Mouse (Mus musculus) forebrain, postnatal 0 days (tissue): Measurements from ENCODE around the gene Ltb. TPM values are rescaled to one million over a fixed set of nuclear protein-coding genes. Genes with fewer than 3 reads are reported as not detected.

Source experiments
- ATAC-seq: fragments of 200-750 bp; cut with Nextera tagmentation; 2 replicates; pipeline ENCODE4 v1.8.0; 2017; ENCODE audit warnings: mild to moderate bottlenecking, moderate library complexity
- DNase-seq: peaks from one replicate; pipeline ENCODE4 v3.0.0-alpha.2; 2015
- H3K27ac ChIP-seq: fragments of 300-500 bp; sonication (generic); 2 replicates; pipeline ENCODE4 v1.5.1; 2014; ENCODE audit warnings: low read depth, mild to moderate bottlenecking, antibody characterized with exemption, low read length, moderate library complexity, mixed read lengths
- H3K27me3 ChIP-seq: fragments of 300-500 bp; sonication (generic); 2 replicates; pipeline ENCODE4 v1.6.1; 2014; ENCODE audit warnings: mild to moderate bottlenecking, low read length, mixed read lengths; ENCODE audit not compliant: insufficient read depth
- H3K36me3 ChIP-seq: fragments of 300-500 bp; sonication (generic); 2 replicates; pipeline ENCODE4 v1.6.1; 2014; ENCODE audit warnings: mild to moderate bottlenecking, moderate library complexity; ENCODE audit not compliant: insufficient read depth
- H3K4me1 ChIP-seq: fragments of 300-500 bp; sonication (generic); 2 replicates; pipeline ENCODE4 v1.6.1; 2014; ENCODE audit warnings: antibody characterized with exemption; ENCODE audit not compliant: insufficient read depth
- H3K4me2 ChIP-seq: fragments of 300-500 bp; sonication (generic); 2 replicates; pipeline ENCODE4 v1.6.1; 2014; ENCODE audit warnings: low read depth, mild to moderate bottlenecking, moderate library complexity
- H3K4me3 ChIP-seq: fragments of 300-500 bp; sonication (generic); 2 replicates; pipeline ENCODE4 v1.5.1; 2014; ENCODE audit warnings: low read depth, low read length, mixed read lengths
- H3K9ac ChIP-seq: fragments of 300-500 bp; sonication (generic); 2 replicates; pipeline ENCODE4 v1.6.1; 2014; ENCODE audit warnings: mild to moderate bottlenecking
- H3K9me3 ChIP-seq: fragments of 300-500 bp; sonication (generic); 2 replicates; pipeline ENCODE4 v1.6.1; 2016; ENCODE audit warnings: low read length
- CTCF ChIP-seq: sonication (generic); IDR thresholded peaks from 2 replicates; pipeline ENCODE4 v1.5.1; 2016; ENCODE audit warnings: antibody characterized with exemption, control low read depth, low read depth
- WGBS: fragments of 180-500 bp; shearing (Covaris S2); extraction: QIAGEN DNeasy Blood & Tissue Kit; methylation state at CpG from one replicate; pipeline ENCODE4 v1.1.7; 2014; 5-methylcytosine and 5-hydroxymethylcytosine counted together
- polyA plus RNA-seq: library from polyadenylated mRNA; unstranded; fragments of >200 nt; fragmentation: Nextera tagmentation; extraction: Ambion mirVana; gene quantifications from 2 replicates; pipeline ENCODE4 v1.2.1, GENCODE M21; 2015
- total RNA-seq: library from RNA; depleted of rRNA; stranded (reverse); fragments of >200 nt; gene quantifications from 2 replicates; pipeline ENCODE4 v1.2.3, GENCODE M21; 2014

Ltb gene
- total and polyA plus RNA-seq, 2 experiments from 2014 or later: 0.76 to 1.1 TPM

GRCm38 (mm10) chr17:35165451-35166155 is 28.6 kb upstream of the Ltb start:
- Histone ChIP-seq H3K4me2 (peak overlapping the region; percentile 53), H3K9me3 (no peaks in the 10 kb centered on the region), H3K36me3 (peaks cover 21% of the 10 kb centered on the region), H3K4me3 (peak overlapping the region; percentile 94), H3K27ac (peak overlapping the region; percentile 93), H3K27me3 (no peaks in the 10 kb centered on the region), H3K4me1 (peaks cover 17% of the 10 kb centered on the region), H3K9ac (peak overlapping the region; percentile 46)
- no peak for TF ChIP-seq CTCF
- DNase-seq: no peak
- 20% methylated on average over 12 of the region's 12 CpGs for WGBS
- ATAC-seq: peak; percentile 86

- Histone ChIP-seq H3K4me2 (peak overlapping the region; percentile 53), H3K4me3 (no peak overlapping the region; the same call in 1 of the 2 replicates), H3K36me3 (peaks cover 12% of the 10 kb centered on the region), H3K27ac (peak overlapping the region; percentile 93), H3K9ac (no peak overlapping the region), H3K27me3 (no peaks in the 10 kb centered on the region), H3K9me3 (no peaks in the 10 kb centered on the region), H3K4me1 (peaks cover 17% of the 10 kb centered on the region)
- ATAC-seq (no peak), DNase-seq (peak; percentile 86)
- peak; percentile 82 for TF ChIP-seq CTCF
- 68% methylated on average over 8 of the region's 8 CpGs for WGBS
Observed at GRCm38 (mm10) chr17:35166352-35167035, 27.7 kb upstream of the Ltb start.

- H3K9me3 ChIP-seq: no peaks in the 10 kb centered on the region
- no peaks in the 10 kb centered on the region for H3K27me3 ChIP-seq
- no peak overlapping the region for H3K27ac ChIP-seq
- no peak overlapping the region for H3K4me3 ChIP-seq
- 86% methylated on average over 7 of the region's 7 CpGs for WGBS
- 0 out of 2 replicates have a peak, but pooled peaks cover 1% of the 10 kb centered on the region for H3K36me3 ChIP-seq
- ATAC-seq (no peak), DNase-seq (no peak)
- no peak for TF ChIP-seq CTCF
- no peak overlapping the region for H3K4me2 ChIP-seq
- H3K9ac ChIP-seq: no peak overlapping the region
- H3K4me1 ChIP-seq: peaks cover 10% of the 10 kb centered on the region
Observed at GRCm38 (mm10) chr17:35167794-35168193, 26.4 kb upstream of the Ltb start.

- peaks cover 8% of the 10 kb centered on the region for H3K4me1 ChIP-seq
- H3K9me3 ChIP-seq: no peaks in the 10 kb centered on the region
- no peak overlapping the region for H3K4me2 ChIP-seq
- peak; percentile 83 for DNase-seq
- no peaks in the 10 kb centered on the region for H3K27me3 ChIP-seq
- ATAC-seq: no peak
- H3K4me3 ChIP-seq: no peak overlapping the region
- TF ChIP-seq CTCF: peak; percentile 78
- no peak overlapping the region for H3K9ac ChIP-seq
- WGBS: 22% methylated on average over 4 of the region's 4 CpGs
- H3K27ac ChIP-seq: peak overlapping the region; percentile 9; the same call in 1 of the 2 replicates
- no peaks in the 10 kb centered on the region for H3K36me3 ChIP-seq
Observed at GRCm38 (mm10) chr17:35168541-35169207, 25.6 kb upstream of the Ltb start.

- no peak for DNase-seq
- no peaks in the 10 kb centered on the region for H3K27me3 ChIP-seq
- no peak overlapping the region for H3K27ac ChIP-seq
- WGBS: 69% methylated on average over 11 of the region's 11 CpGs
- no peak overlapping the region for H3K4me2 ChIP-seq
- H3K4me1 ChIP-seq: no peaks in the 10 kb centered on the region
- ATAC-seq: no peak
- no peaks in the 10 kb centered on the region for H3K9me3 ChIP-seq
- TF ChIP-seq CTCF: no peak
- H3K4me3 ChIP-seq: no peak overlapping the region
- no peaks in the 10 kb centered on the region for H3K36me3 ChIP-seq
- no peak overlapping the region for H3K9ac ChIP-seq
Observed at GRCm38 (mm10) chr17:35172445-35173234, 21.6 kb upstream of the Ltb start.

- Histone ChIP-seq H3K9me3 (no peaks in the 10 kb centered on the region), H3K36me3 (no peaks in the 10 kb centered on the region), H3K4me1 (no peaks in the 10 kb centered on the region), H3K27me3 (no peaks in the 10 kb centered on the region), H3K9ac (no peak overlapping the region), H3K4me2 (no peak overlapping the region), H3K4me3 (no peak overlapping the region), H3K27ac (no peak overlapping the region)
- no peak for ATAC-seq
- TF ChIP-seq CTCF: no peak
- DNase-seq: no peak
- 68% methylated on average over 3 of the region's 3 CpGs for WGBS
Observed at GRCm38 (mm10) chr17:35173329-35173728, 20.9 kb upstream of the Ltb start.
